Mouse (Mus musculus) lung, postnatal 0 days (tissue): ENCODE measurements at regions not wholly inside any gene's neighbourhood (a gene's known extent, or its start where the extent isn't known, plus 50 kb on each side); places are given as distances from the start of the nearest gene placed in this dataset.

Source experiments
- ATAC-seq: fragments of 200-750 bp; cut with Nextera tagmentation; 2 replicates; pipeline ENCODE4 v1.8.0; 2017; ENCODE audit warnings: moderate library complexity
- DNase-seq: peaks from one replicate; pipeline ENCODE4 v3.0.0-alpha.2; 2016; ENCODE audit warnings: low spot score
- H3K27ac ChIP-seq: fragments of 300-500 bp; sonication (generic); 2 replicates; pipeline ENCODE4 v1.5.1; 2014; ENCODE audit warnings: antibody characterized with exemption, mild to moderate bottlenecking, low read length, mixed read lengths
- H3K27me3 ChIP-seq: fragments of 300-500 bp; sonication (generic); replicated peaks from 2 replicates; pipeline ENCODE4 v1.6.1; 2014; ENCODE audit warnings: low read length, mixed read lengths; ENCODE audit not compliant: insufficient read depth
- H3K36me3 ChIP-seq: fragments of 300-500 bp; sonication (generic); 2 replicates; pipeline ENCODE4 v1.6.1; 2014; ENCODE audit warnings: low read length, mixed read lengths; ENCODE audit not compliant: insufficient read depth
- H3K4me1 ChIP-seq: fragments of 300-500 bp; sonication (generic); 2 replicates; pipeline ENCODE4 v1.6.1; 2014; ENCODE audit warnings: antibody characterized with exemption, low read depth, low read length, mixed read lengths; ENCODE audit not compliant: insufficient read depth
- H3K4me2 ChIP-seq: fragments of 300-500 bp; sonication (generic); replicated peaks from 2 replicates; pipeline ENCODE4 v1.6.1; 2014; ENCODE audit warnings: low read depth, mild to moderate bottlenecking, low read length, moderate library complexity, mixed read lengths
- H3K4me3 ChIP-seq: fragments of 300-500 bp; sonication (generic); 2 replicates; pipeline ENCODE4 v1.5.1; 2014; ENCODE audit warnings: low read depth, low read length
- H3K9ac ChIP-seq: fragments of 300-500 bp; sonication (generic); replicated peaks from 2 replicates; pipeline ENCODE4 v1.6.1; 2014; ENCODE audit warnings: low read depth, mild to moderate bottlenecking
- H3K9me3 ChIP-seq: fragments of 300-500 bp; sonication (generic); 2 replicates; pipeline ENCODE4 v1.6.1; 2016; ENCODE audit warnings: low read length, mixed read lengths
- CTCF ChIP-seq: IDR thresholded peaks from 2 replicates; pipeline ENCODE4 v1.5.1; 2016; ENCODE audit warnings: antibody characterized with exemption, mild to moderate bottlenecking
- EP300 ChIP-seq: IDR thresholded peaks from 2 replicates; pipeline ENCODE4 v1.6.1; 2016; ENCODE audit warnings: antibody characterized with exemption, mild to moderate bottlenecking, control low read depth
- WGBS: fragments of 180-500 bp; shearing (Covaris S2); extraction: QIAGEN DNeasy Blood & Tissue Kit; methylation state at CpG from one replicate; pipeline ENCODE4 v1.1.7; 2014; 5-methylcytosine and 5-hydroxymethylcytosine counted together

DNA sequence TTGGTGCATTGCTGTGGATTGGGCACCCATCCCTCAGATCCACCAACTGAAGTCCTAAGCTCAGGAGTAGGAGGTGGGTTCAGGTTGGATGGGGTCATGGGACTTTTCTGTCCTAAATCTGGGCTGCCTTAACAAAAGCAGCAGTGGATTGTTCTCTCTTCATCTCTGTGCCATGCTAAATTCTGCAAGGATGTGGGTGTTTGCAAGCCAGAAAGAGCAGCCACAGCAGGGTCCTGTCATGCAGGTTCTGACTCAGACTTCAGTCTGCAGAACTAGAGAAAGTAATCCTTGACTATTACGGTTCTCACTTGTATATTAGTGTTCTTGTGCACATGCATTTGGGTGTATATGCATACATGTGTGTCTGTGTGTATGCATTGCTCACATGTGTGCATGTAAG lies 125.5 kb upstream of the Gm17728 start:
- DNase-seq (no peak), ATAC-seq (no peak)
- H3K27ac ChIP-seq: no peak overlapping the region
- no peak overlapping the region for H3K4me3 ChIP-seq
- no peaks in the 10 kb centered on the region for H3K36me3 ChIP-seq
- H3K9me3 ChIP-seq: no peaks in the 10 kb centered on the region
- TF ChIP-seq EP300: no peak
- TF ChIP-seq CTCF: no peak
- H3K27me3 ChIP-seq: no peaks in the 10 kb centered on the region
- H3K4me1 ChIP-seq: no peaks in the 10 kb centered on the region
- WGBS: 63% methylated on average over 1 of the region's 1 CpGs
- no peak overlapping the region for H3K9ac ChIP-seq
- H3K4me2 ChIP-seq: no peak overlapping the region

DNA sequence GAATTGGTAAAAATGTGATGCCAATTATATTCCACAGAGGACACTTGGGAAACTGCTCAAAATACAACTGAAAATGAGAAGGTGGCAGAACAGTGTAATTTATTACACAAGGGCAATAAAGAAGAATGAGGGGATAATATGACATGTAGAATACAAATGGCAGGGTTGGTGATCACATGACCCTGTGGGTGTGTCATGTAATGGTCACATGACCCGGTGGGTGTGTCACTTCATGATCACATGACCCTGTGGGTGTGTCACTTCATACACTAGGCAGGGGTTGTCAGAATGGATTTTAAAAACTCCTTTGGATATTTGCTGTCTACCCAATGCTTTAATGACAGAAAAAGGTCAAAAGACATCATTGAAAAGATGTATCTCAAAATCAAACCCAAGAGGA lies 123.6 kb upstream of the Gm17728 start:
- 84% methylated on average over 1 of the region's 1 CpGs for WGBS
- Histone ChIP-seq H3K4me1 (no peaks in the 10 kb centered on the region), H3K36me3 (no peaks in the 10 kb centered on the region), H3K27me3 (no peaks in the 10 kb centered on the region), H3K27ac (no peak overlapping the region), H3K4me3 (no peak overlapping the region), H3K9me3 (no peaks in the 10 kb centered on the region), H3K4me2 (no peak overlapping the region), H3K9ac (no peak overlapping the region)
- TF ChIP-seq CTCF (no peak), EP300 (no peak)
- no peak for ATAC-seq
- DNase-seq: no peak

GRCm38 (mm10) chr17:9301101-9301501 lies 120.8 kb upstream of the Gm17728 start:
- no peaks in the 10 kb centered on the region for H3K27me3 ChIP-seq
- TF ChIP-seq CTCF (no peak), EP300 (no peak)
- no peak overlapping the region for H3K4me3 ChIP-seq
- no peaks in the 10 kb centered on the region for H3K4me1 ChIP-seq
- H3K27ac ChIP-seq: no peak overlapping the region
- WGBS: 42% methylated on average over 4 of the region's 4 CpGs
- H3K9me3 ChIP-seq: no peaks in the 10 kb centered on the region
- H3K4me2 ChIP-seq: no peak overlapping the region
- DNase-seq: no peak
- no peak for ATAC-seq
- H3K36me3 ChIP-seq: no peaks in the 10 kb centered on the region
- no peak overlapping the region for H3K9ac ChIP-seq

GRCm38 (mm10) chr17:9308507-9308906 lies 113.4 kb upstream of the Gm17728 start:
- Histone ChIP-seq H3K27ac (no peak overlapping the region), H3K9me3 (no peaks in the 10 kb centered on the region), H3K36me3 (no peaks in the 10 kb centered on the region), H3K4me3 (no peak overlapping the region), H3K9ac (no peak overlapping the region), H3K4me2 (no peak overlapping the region), H3K27me3 (no peaks in the 10 kb centered on the region), H3K4me1 (no peaks in the 10 kb centered on the region)
- DNase-seq: no peak
- TF ChIP-seq CTCF: no peak
- no peak for TF ChIP-seq EP300
- WGBS: 74% methylated on average over 2 of the region's 2 CpGs
- no peak for ATAC-seq

GRCm38 (mm10) chr17:9322772-9323171 lies 99.1 kb upstream of the Gm17728 start:
- Histone ChIP-seq H3K36me3 (no peaks in the 10 kb centered on the region), H3K9ac (no peak overlapping the region), H3K27ac (no peak overlapping the region), H3K4me2 (no peak overlapping the region), H3K4me1 (no peaks in the 10 kb centered on the region), H3K9me3 (no peaks in the 10 kb centered on the region), H3K27me3 (no peaks in the 10 kb centered on the region), H3K4me3 (no peak overlapping the region)
- TF ChIP-seq CTCF (no peak), EP300 (no peak)
- DNase-seq: no peak
- WGBS: 63% methylated on average over 6 of the region's 6 CpGs
- no peak for ATAC-seq

DNA sequence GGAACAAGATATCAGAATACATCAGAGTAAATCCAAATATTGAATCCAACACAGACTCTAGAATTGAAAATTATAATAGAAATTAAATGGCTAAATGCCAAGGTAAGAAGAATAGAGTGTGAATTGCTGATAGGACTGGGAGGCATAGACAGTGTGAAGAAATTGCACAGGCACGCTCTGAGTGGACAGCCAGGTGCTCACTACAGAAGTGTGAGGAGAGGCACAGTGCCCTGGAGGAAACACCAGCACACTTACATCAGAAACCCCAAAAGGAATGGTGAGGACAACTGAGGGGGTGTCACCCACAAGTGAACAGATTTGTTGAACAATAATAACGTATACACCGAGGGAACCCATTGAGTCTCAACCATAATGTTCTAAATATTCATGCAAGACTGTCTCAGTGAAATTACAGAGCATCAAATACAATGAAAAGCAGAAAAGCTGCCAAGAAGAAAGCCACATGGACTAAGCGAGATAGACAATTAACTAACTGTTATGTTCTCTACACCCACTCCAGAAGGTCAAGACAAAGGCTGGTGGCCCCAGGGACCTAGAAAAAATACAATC lies 92.9 kb upstream of the Gm17728 start:
- no peak overlapping the region for H3K9ac ChIP-seq
- ATAC-seq (no peak), DNase-seq (no peak)
- no peaks in the 10 kb centered on the region for H3K4me1 ChIP-seq
- H3K4me2 ChIP-seq: no peak overlapping the region
- TF ChIP-seq EP300: no peak
- TF ChIP-seq CTCF: no peak
- no peak overlapping the region for H3K4me3 ChIP-seq
- 74% methylated on average over 4 of the region's 4 CpGs for WGBS
- no peaks in the 10 kb centered on the region for H3K27me3 ChIP-seq
- no peaks in the 10 kb centered on the region for H3K36me3 ChIP-seq
- H3K9me3 ChIP-seq: no peaks in the 10 kb centered on the region
- H3K27ac ChIP-seq: no peak overlapping the region

GRCm38 (mm10) chr17:9357572-9358159 lies 64.2 kb upstream of the Gm17728 start:
- H3K4me3 ChIP-seq: no peak overlapping the region
- no peak overlapping the region for H3K27ac ChIP-seq
- TF ChIP-seq CTCF: no peak
- TF ChIP-seq EP300: no peak
- no peak overlapping the region for H3K9ac ChIP-seq
- H3K9me3 ChIP-seq: no peaks in the 10 kb centered on the region
- ATAC-seq (no peak), DNase-seq (no peak)
- H3K4me2 ChIP-seq: no peak overlapping the region
- no peaks in the 10 kb centered on the region for H3K36me3 ChIP-seq
- H3K4me1 ChIP-seq: no peaks in the 10 kb centered on the region
- WGBS: 73% methylated on average over 5 of the region's 5 CpGs
- H3K27me3 ChIP-seq: no peaks in the 10 kb centered on the region
